Mouse (Mus musculus): ENCODE measurements at regions not wholly inside any gene's neighbourhood (a gene's known extent, or its start where the extent isn't known, plus 50 kb on each side); places are given as distances from the start of the nearest gene placed in this dataset.

DNA sequence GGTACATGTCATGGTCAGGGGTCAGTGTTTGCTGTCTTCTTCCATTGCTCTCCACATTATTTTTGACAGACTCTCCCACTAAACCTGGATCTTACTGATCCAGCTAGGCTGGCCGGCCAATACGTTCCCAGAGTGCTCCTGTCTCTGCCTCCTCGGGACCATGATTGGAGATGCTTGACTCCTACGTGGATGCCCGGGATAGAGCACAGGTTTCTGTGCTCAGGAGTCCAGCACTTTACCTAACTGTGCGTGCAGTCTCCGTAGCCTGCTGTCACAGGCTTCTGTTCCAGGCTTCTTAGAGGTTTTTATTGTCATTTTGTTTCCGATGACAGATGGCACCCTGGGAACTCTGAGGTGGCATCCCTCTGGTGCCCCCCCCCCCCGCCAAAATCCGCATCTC lies 232.4 kb downstream of the Maf start:
- DNase-seq, result no peak

DNA sequence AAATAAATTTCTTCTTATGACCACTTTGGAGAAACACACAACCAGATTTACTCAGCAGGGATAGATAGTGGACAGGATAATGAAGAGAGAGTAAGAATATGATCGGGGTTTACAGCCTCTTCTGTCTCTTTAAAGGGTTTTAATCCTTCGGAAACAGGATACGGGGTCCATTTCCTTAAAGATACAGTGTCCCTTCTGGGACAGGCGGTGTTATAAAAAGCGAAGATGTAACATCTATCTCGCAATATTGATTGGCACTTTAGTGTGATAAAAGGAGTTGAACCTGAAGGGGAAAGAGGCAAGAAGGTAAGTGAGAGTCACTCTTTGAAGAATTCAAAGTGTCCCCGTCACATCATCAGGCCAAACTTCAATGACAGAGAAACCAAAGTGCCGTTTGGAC lies 233.6 kb downstream of the Maf start:
- no peak for DNase-seq

DNA sequence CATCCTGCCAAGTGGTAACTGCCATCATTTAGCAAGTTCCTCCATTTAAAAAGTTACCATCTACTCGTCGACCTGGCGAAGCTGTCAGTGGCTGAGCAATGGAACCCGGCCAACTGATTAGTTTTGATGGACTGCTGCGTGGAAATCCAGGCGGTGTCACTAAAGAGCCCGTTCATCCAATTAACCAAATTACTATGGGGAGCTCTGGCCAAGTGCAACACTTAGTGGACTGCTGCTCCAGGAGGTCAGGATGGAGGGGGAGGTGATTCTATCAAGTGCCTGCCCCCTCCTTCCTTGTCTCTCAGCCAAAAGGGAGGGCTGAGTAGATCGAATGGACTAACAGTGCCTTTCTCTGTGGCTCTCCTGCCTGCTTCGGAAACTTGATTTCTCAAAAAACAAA lies 241.0 kb downstream of the Maf start:
- DNase-seq, result no peak

DNA sequence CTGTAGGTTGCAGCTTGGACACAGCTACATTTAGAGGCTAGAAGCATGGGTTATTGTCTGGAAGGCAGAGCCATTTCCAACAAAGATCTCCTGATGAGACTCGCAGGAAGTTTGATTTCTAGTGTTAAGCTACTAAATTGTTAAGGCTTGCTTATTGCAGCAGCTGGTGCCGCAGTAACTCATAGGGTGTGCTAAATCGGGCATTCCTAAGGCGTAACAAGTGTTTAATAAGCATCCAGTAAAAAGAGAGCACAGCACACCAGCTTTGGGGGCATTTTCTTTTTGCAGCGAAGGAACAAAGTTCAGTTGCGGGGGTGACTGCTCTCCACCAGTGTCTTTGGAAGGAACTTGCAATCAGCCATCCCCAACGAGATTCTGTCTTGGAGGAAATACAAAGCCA lies 241.5 kb downstream of the Maf start:
- DNase-seq, result no peak

DNA sequence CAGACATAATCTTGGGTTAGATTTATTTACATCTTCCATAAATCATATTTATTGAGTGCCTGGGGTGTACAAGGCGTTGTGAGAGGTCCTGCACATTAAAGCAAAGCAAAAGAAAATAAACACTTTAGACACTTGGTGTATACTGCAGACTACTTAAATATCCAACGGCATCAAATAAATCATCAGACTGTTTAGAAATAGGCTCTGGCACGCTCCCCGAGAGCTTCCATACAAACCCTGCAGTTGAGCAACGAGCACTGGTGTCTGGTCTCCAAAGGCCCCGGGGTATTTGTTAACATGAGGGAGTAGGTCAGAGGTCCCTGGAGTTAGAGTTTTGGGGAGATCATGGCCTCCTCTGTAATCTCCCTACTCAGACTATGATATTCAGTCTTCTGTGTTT lies 244.9 kb downstream of the Maf start:
- DNase-seq, result no peak

DNA sequence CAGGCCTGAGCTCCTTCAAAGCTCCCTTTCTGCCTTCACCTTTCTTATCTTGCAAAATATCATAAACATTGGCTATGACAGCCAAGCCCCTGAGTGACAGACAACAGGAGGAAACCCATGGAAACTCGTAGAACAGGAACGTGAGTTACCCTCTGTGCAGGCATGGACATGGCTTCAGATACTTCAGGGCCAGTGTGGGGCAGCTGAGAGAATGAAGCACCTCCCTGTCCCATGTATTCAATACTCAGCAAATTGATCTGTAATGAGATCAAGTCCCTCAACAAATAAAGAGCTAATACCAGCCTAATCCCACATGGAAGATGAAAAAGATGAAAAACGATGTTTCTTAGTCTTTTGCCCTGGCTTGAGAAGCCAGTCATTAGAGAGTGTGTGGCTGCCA lies 249.5 kb downstream of the Maf start:
- no peak for DNase-seq

DNA sequence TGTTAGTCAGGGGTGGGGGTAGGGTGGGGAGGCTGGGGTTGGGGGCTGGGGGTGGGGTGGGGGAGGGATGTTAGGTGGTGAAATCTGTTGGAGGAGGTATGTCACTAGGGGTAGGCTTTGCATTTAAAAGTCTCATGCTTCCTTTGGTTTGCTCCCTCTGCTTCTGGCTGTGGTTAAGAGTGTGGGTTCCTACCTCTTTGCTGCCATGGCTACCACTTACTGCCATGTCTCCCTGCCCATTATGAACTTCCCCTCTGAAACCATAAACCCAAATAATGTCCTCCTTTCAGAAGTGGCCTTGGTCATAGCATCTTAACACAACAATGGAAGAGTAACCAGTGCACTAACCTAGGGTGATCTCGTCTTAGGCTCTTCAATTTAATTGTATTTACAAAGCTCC lies 256.8 kb downstream of the Maf start:
- no peak for DNase-seq

DNA sequence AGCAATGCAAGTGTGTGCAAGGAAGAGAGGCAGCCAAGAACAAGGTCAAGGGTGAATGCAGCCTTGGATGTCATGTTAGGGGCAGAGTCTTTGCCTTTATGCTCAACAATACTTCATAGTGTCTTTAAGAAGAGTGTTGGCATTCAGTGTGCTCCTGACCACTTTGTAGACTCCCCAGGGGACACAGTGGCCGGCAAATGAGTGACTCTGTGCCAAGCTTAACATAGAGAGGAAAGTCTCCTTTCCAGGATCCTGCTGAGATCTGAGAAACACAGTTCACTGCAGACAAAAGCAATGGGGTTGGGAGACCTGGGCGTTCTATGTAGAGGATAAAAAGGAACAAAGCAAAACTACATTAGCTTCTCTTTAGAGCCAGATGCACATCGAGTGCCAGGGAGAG lies 259.2 kb downstream of the Maf start:
- DNase-seq, result no peak

DNA sequence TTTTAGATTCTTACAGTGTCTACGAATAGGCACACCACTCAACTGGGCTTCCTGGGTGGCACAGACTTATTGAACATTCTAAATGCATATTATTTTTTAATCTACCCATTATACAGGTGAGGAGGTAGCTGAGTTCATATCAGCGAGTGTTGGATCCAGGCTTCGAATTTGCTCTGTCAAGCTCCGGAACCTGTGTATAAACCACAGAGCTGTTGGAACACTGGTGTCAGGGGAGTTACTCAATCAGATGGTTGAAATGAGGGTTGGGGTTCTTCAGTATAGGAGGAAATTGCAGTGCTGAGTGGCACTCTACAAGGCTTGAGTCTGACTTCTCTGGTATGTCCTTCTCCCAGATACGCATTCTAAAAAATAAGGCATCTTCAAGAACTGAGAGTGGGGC lies 263.1 kb downstream of the Maf start:
- no peak for DNase-seq

DNA sequence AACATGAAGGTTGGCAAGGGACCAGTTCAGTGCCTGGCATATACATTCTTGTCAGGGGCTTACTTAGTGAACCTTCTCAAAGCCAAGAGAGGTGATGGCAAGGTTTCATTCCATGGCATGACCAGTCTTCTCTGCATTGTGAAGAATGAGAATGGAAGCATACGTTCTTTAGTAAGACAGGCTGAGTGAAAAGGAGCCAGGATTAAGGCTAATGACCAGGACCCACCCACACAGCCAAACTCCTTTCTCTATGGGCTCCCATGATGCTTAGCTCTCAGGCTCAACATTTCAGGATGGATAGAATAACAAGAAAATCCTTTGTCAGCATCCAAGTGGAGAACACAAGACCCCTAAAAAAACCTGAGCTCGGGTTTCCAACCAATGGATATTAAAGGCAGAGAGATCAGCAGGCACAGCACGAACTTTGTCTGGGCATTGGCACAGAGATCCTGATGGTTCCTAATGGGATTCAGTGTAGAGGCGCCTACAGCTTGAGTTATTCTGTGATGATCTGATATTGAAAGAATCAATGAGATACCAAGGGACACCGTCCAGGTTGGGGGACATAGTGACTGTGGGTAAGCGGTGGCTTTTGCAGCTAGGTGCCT lies 265.5 kb downstream of the Maf start:
- DNase-seq, result no peak

DNA sequence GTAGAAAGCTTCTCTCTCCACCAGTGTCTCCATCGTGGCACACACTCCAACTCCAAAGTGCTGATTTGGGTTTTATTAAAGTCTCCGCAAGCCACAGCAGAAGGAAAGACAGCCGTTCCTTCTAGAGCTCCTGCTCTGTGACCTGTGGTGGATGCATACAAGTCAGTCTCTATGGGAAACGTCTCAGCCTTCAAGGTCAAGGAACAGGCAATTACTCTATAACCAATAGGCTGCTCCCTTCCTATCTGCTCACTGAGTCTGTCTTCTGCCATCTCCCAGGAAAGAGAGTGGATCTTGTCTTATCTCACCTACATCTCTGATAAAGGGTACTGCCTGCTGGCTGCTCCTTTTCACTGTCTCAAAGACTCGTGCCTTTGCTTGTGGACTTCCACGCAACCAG lies 266.3 kb downstream of the Maf start:
- no peak for DNase-seq

DNA sequence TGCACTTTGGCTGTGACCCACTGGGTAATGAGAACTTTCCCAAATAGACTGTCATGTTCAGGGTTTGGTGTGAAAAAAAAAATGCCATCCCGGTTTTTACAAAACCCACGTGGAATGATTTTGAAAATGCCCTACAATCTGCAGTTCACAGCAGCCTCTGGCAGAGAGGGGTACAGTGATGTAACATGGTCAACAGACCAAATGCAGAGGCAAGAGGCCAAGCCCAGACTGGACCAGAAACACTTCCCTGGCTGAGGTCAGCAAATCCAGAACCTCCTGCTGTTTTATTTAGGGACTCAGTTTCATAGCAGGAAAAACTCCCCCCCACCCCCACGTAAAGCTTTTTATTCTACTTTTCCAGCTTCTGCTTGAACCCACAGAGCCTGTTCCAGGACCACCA lies 267.4 kb downstream of the Maf start:
- no peak for DNase-seq

DNA sequence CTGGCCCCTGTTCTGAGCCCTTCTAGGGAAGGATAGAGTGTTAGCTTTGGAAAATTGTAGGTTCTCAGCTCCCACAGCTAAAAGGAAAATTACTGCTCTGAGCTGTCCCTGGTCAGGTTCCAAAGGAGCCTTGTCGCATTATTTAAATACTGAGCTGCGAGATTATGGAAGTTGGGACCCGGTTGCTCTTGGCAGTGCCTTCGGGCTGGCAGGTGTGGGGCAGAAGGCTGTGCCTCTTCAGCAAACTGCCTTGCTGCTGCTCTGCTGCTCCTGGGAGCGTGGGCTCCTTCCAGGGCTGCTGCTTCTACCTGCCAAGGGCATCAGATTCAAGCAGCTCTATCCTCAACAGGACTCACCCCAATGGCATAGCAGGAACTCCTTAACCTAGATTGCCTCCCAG lies 268.1 kb downstream of the Maf start:
- DNase-seq, result no peak

DNA sequence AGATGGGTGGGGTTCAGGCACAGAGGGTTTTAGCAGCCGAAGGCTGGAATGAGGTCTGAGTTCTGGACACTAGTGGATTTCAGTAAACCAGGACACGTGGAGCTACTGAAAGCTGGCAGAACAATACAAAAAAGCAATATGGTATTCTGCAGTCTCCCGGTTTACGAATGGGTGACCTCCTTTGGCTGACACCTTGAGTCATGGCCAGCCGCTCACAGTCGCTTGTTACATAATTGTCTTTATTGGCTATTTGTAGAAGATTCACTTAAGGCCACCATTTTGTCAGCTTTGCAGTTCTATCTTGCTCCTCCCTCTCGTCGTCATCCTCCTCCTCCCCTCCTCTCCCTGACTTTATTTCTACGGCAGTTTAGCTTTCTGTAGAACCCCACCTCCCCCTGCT lies 269.6 kb downstream of the Maf start:
- DNase-seq, result no peak

DNA sequence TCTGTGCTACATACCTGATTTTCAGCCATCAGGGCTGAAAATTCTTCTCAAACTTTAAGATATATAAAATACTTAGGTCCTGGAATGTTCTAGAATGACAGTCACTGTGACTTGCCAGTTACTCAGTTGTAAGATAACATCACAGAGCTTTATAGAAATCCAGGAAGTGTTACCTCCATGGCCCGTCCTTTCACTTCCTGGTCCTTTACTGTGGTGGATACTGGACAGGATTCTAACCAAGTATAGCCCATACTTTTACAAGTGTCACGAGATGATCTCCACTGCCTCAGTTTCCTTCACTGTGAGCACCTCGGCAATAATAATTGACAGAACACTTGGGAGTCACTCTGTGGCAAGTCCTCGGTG lies 271.3 kb downstream of the Maf start:
- DNase-seq, result no peak

DNA sequence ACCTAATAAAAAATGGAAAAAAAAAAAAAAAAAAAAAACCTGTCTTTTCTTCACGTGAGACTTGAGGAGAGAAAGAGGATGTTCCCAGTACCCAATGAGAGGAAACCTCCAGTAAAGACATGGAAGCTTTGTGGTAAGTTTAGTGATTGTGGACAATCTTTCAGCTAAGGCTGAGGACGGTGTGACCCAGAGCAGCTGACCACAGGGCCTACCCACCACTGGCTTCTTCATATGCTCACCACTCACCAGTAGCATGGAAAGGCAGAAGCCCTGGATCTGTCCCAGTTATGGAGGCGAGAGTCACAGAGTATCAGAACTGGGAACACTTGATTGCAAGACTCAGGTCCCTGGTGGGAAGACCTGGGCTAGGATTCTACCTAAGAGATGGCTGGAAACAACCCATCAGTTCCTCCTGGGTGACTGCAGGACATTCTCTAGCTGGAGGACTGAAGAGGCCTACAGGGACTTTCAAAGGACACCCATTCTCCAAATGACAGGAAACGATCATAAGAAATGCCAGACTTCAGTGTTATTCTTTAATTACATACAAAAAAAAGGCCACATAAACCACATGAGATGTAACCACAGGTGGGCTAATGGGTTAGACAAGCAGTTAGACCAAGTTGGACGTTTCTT lies 271.8 kb downstream of the Maf start:
- no peak for DNase-seq

DNA sequence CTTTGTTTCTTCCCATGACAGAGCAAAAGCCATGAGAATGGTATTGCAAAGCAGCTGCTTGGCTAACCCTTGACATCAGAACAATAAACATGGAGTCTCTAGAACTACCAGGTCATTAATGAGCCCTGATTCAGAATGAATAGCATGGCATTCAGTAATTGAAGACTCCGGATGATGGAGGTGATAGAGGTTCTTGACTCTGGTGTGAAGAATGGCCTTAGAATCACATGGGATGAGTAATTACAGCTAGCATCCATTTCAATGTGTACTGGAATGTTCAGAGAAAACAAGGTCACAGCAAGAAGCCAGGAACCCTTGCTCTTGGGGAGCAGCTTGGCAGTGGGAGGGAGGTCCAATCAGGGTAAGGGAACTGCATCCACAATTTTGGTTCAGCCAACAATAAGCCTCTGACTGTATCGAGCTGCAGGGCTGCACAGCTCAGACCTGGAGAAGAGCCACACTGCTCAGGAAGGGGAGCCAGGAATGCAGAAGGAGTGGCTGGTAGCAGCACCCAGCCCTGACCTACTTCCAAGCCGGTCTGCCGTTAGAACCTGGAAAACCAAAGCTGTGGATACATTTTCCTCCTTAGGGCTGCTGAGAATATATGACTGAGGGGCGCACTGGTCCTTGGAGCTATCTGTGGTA lies 275.1 kb downstream of the Maf start:
- no peak for DNase-seq

DNA sequence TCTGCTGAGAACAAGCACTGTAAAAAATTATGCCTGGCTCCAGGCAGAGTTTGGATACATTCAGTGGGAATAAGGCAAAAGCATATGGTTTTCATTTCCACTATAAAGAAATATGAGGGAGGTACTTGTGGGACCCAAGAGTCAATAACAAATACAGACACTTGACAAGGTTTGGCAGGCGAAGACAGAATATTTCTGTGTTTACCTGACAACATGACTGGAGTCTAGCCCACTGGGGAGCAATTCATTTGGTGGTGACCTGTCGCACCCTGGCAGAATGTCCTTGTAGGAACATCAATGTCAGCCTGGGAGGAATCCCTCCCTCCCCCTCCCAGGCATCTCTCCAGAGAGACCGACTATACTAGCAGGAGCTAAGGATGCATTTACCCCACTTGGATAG lies 276.8 kb downstream of the Maf start:
- DNase-seq, result no peak

DNA sequence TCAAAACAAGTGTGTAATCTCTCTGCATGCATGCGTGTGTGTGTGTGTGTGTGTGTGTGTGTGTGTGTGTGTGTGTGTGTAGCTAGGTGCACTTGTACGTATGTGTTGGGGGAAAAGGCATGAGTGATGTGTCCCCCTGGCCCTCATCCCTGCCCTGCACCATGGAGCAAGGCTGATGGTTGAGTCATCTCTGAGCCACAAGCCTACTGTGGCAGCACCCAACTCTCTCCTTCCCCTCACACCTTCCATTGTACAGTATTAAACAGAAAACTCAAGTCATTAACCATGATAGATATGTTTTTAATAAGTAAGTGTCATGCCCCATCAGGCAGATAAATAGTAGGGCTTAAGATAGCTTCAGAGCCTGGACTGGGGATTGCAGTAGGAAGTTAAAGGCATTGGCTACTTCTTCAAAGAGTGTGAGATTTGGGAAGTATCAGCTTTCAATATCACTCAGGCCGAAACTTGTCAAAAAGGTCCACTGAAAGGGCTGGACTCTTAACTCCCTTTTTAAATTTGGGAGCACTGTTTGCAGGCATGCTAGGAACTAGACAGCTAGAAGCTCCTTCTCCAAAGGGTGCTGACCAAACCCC lies 278.2 kb downstream of the Maf start:
- DNase-seq, result no peak

DNA sequence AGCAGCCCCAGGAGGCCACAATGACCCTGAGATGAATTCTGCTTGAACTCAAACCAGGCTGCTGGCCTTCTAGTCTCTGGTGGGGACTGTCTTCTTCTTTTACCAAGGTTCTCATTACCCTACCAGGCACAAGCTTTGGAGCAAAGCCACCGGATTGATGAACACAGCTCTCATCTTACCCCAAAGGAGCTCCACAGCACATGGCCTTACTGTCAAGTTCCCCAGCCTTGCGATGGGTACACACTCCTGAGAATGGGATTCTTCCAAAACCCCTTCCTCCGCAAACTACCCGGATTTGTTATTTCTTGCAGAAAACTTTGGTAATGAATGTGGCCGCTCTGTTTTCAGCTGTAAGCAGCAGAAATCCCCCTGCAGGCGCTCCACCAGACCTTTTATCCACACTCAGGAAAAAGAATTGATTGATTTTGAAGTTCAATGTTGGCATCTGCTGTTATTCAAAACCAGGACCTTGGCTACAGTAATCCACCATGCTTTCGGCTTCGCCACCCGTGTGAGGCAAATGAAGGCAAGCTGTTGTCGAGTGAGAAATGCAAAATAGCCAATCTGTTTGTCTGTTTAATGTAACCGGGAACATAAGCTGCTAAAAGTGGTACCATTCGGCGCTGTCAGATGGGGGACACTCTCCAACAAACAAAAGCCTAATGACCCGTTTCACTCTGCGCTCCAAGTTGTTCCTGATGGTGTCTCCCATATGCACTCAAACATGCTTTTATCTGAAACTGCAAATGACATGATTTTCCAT lies 278.9 kb downstream of the Maf start:
- DNase-seq, result no peak

DNA sequence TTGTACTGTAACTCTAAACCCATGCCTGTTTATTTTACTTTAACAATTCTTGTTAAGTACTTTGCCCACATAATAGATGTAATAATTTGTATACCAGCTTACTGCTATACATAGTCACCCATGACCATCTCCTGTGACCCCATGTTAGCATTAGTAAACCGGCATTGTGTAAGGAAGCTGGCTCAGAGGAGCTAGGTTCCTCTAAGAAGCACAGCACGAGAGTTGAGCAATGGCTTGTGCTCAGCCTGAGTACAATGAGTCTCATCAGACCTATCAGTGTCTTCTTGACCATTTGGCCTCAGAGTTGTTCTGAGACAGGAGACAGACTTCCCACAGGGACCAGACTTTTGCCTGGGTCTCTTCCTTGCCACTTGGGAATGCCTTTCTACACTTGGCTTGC lies 279.6 kb downstream of the Maf start:
- DNase-seq, result no peak

DNA sequence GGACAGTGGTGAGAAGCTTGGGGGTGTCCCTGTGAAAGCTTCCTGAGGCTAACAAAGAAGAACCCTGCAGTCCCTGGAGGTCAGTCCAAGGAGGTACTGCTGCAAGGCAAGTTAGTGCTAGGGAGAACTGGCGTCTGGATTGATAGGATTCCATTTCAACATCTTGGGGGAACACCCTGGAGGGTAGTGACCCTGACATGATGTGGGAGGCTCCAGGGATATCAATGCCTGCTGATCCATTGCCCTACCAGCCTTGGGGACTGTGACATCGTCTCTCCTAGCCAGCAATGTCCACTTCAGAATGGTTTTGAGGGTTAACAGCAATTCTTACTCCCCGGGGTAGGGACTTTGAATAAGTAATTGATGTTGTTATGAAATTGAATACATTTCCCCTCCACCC lies 280.1 kb downstream of the Maf start:
- no peak for DNase-seq

DNA sequence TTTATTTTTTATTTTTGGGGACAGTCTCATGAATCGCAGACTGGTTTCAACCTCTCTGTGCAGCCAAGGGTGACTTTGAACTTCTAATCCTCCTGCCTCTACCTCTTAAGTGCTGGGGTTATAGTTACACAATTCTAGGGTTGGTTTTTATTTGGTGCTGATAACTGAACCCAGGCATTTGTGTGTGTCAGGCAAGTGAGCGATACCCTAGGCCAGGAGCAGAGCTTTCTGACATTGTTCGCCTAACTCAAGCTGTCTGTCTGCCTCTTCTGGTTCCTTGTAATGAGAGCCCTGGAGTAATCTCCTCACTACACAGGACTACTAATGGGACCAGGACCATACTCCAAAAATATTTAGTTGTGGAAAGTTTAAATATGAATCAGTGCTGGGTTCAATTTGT lies 281.1 kb downstream of the Maf start:
- no peak for DNase-seq

DNA sequence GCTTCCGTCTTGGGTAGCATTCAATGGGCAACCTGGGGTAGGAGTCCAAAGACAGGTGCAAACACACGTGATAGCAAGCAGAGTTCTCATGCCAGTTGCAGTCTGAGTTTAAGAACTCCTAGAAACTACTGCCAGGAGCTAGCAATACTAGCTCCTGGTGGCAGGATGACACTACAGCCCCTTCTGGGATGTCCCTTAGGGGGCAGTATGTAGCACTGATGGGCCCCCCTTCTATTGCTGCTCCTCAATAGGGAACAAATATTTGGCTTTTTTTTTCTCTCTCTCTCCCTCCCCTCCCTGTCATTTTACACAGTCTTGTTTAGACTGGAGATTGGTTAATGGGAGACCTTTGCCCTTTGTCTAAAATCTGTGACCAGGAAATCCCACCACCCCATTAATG lies 282.2 kb downstream of the Maf start:
- DNase-seq, result peak; percentile 19

All from thymus, postnatal 25 days (tissue).